8 mouse cellular contexts compared by ENCODE assay signal in genomic region chr4:148463208-148463960, GRCm38 (mm10). TPM values are rescaled to one million over a fixed set of nuclear protein-coding genes. Genes with fewer than 3 reads are reported as not detected.
A peak's percentile ranks its signal among the peaks of the same experiment; 100 is the strongest.
DNase-seq lines count a peak whose midpoint lies in the region; ATAC-seq and TF ChIP-seq lines count a peak whose summit lies in the region.

No protein-coding gene starts in this region.

- no peaks in the 10 kb centered on the region for H3K4me1 ChIP-seq in embryonic fibroblast, embryonic 13.5 days (ENCODE audit: control insufficient read depth, insufficient read depth, low read length)

- no peak overlapping the region for H3K27ac ChIP-seq in embryonic fibroblast, embryonic 13.5 days (ENCODE audit: insufficient read depth, low read length)

- peak; percentile 36 for DNase-seq in gastrocnemius, adult 18-20 months (ENCODE audit: low spot score)
- no peak for DNase-seq in gastrocnemius, postnatal 10 days
- peak; percentile 23 for DNase-seq in thymus, postnatal 14 days
- no peak for DNase-seq in thymus, postnatal 25 days
- peak; percentile 26 to 42 for DNase-seq in left cerebral cortex, postnatal 10 days (ENCODE audit: extremely low spot score in 1 of 2, low spot score in 2 of 2)
- no peak for DNase-seq in T-cell, adult 2 months (ENCODE audit: low spot score)

- no peak for TF ChIP-seq POLR2A in embryonic fibroblast, embryonic 13.5 days (IDR thresholded peaks at IDR 0.05; ENCODE audit: low read depth, low read length)

- 0 out of 2 replicates have a peak, but pooled peaks have one; percentile 6 for TF ChIP-seq CTCF in embryonic fibroblast, embryonic 13.5 days (IDR thresholded peaks at IDR 0.05; ENCODE audit: borderline replicate concordance, insufficient read depth, low read length)

- no peak overlapping the region for H3K4me3 ChIP-seq in embryonic fibroblast, embryonic 13.5 days (ENCODE audit: insufficient read depth, low read length)

- intact Hi-C loops in left cerebral cortex, postnatal 10 days (cut with DNase I) = no loop called here

- ATAC-seq in monocyte, adult 5-6 weeks (replicated peaks; ENCODE audit: insufficient number of reproducible peaks, low FRiP score, low TSS enrichment, poor library complexity, severe bottlenecking) = peak; percentile 24; the same call in 1 of the 2 replicates

RNA-seq across cellular contexts. Expression of gene Mtor, which starts 15.0 kb away (rescaled TPM):
- 10 to 100 TPM; 30.6 to 36.6 TPM for total RNA-seq in gastrocnemius, adult 18-20 months (2021)
- total RNA-seq in gastrocnemius, postnatal 10 days (2021) = 10 to 100 TPM; 26.3 to 30.6 TPM
- 17.7 and 19.1 TPM in 2 replicates for polyA plus RNA-seq in embryonic fibroblast, embryonic 13.5 days (2011; ENCODE audit: insufficient read length, low read depth, missing spikeins)
- 10 to 100 TPM; 86.6 to 93.8 TPM for total RNA-seq in left cerebral cortex, postnatal 10 days (2021)
- 14.9 to 23.1 TPM (median 19.1 TPM) in 3 replicates for total RNA-seq in monocyte, adult 5-6 weeks (2017)

RNA-seq across cellular contexts. Expression of gene Ubiad1, which starts 18.8 kb away (rescaled TPM):
- 10 to 100 TPM; 10.3 to 15.6 TPM for total RNA-seq in gastrocnemius, adult 18-20 months (2021)
- 1 to 10 TPM; 7.5 to 9.2 TPM for total RNA-seq in gastrocnemius, postnatal 10 days (2021)
- polyA plus RNA-seq in embryonic fibroblast, embryonic 13.5 days (2011; ENCODE audit: insufficient read length, low read depth, missing spikeins) = 14.4 and 14.5 TPM in 2 replicates
- total RNA-seq in left cerebral cortex, postnatal 10 days (2021) = 1 to 10 TPM; 8.5 to 8.9 TPM
- 2.0 to 5.5 TPM (median 2.8 TPM) in 3 replicates for total RNA-seq in monocyte, adult 5-6 weeks (2017)

RNA-seq across cellular contexts. Expression of gene Angptl7, which starts 36.9 kb away (rescaled TPM):
- total RNA-seq in gastrocnemius, adult 18-20 months (2021) = 10 to 100 TPM in 1 of 2 experiments, 1 to 10 TPM in 1; 9.3 to 24.6 TPM
- 10 to 100 TPM in 1 of 2 experiments, 1 to 10 TPM in 1; 3.8 to 24.4 TPM for total RNA-seq in gastrocnemius, postnatal 10 days (2021)
- 2.3 and 3.2 TPM in 2 replicates for polyA plus RNA-seq in embryonic fibroblast, embryonic 13.5 days (2011; ENCODE audit: insufficient read length, low read depth, missing spikeins)
- total RNA-seq in left cerebral cortex, postnatal 10 days (2021) = under 1 TPM; 0.36 to 0.53 TPM
- not detected in 3 replicates for total RNA-seq in monocyte, adult 5-6 weeks (2017)

Comparison
In these comparisons a context has a peak if more than half of its experiments do, and no peak if none do; other contexts are left out.
1. DNase-seq: peak in gastrocnemius, adult 18-20 months (single experiment), thymus, postnatal 14 days (single experiment) and left cerebral cortex, postnatal 10 days (2 of 2); none in gastrocnemius, postnatal 10 days (single experiment), thymus, postnatal 25 days (single experiment) and T-cell, adult 2 months (single experiment).